Mouse (Mus musculus): ENCODE measurements at regions not wholly inside any gene's neighbourhood (a gene's known extent, or its start where the extent isn't known, plus 50 kb on each side); places are given as distances from the start of the nearest gene placed in this dataset.

DNA sequence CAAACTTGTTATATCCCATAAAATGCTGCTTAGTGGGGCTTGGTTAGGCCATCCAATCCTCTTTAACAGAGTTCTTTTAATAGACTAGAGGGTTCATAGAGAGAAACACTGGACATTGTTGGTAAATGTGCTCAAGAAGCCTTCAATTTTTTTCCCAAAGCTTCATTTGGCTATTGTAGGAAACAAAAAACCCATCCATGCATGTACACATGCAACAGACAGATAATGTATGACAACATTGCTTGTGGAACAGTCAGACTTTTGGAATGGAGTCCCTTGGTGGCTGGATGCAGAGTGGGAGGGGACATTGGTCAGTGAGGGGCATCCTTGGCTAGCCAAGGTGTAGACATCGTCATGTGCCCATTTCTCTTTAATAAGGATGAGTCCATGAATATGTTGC is 588.8 kb upstream of the Nrp1 start:
- TF ChIP-seq CTCF (IDR thresholded peaks at IDR 0.05; ENCODE audit: borderline replicate concordance, extremely low read depth, insufficient read depth, insufficient read length) (no peak), POLR2A (IDR thresholded peaks at IDR 0.05; ENCODE audit: borderline replicate concordance, extremely low read depth, insufficient read depth, insufficient read length, poor library complexity, severe bottlenecking) (no peak)

Measured in brain, embryonic 14.5 days (tissue).